Mouse (Mus musculus): ENCODE measurements around the gene Mbnl3. TPM values are rescaled to one million over a fixed set of nuclear protein-coding genes. Genes with fewer than 3 reads are reported as not detected.

Mbnl3 gene
- 3.0 TPM for polyA plus RNA-seq (2014; fragmentation: Illumina TruSeq; extraction: RNeasy Lipid Tissue Mini Kit (QIAGEN cat#74804); ENCODE audit: low read depth, low replicate concordance)

GRCm38 (mm10) chrX:51206432-51206831, at the start of gene Mbnl3:
Gene Mbnl3, minus strand, starts transcription at chrX:51206532.

Other genes with a start within 250 kb of the Mbnl3 start
- gene Rap2c, start 188.5 kb downstream of the Mbnl3 start, polyA plus RNA-seq (2014; fragmentation: Illumina TruSeq; extraction: RNeasy Lipid Tissue Mini Kit (QIAGEN cat#74804); ENCODE audit: low read depth, low replicate concordance) = 14.0 TPM